Mouse (Mus musculus) urinary bladder, adult 2 months (tissue): ENCODE data around the gene Emc8. TPM values are rescaled to one million over a fixed set of nuclear protein-coding genes. Genes with fewer than 3 reads are reported as not detected.
"Not testable (repeated sequence)": the region's sequence is repeated elsewhere in the genome, so short reads cannot be mapped to it uniquely, and the experiment has no call there.

Experiments used
- DNase-seq: peaks from one replicate; pipeline ENCODE4 v3.0.0; 2022; ENCODE audit warnings: low spot score
- polyA plus RNA-seq: library from polyadenylated mRNA; depleted of rRNA; stranded (reverse); fragments of >200 nt; gene quantifications from 2 replicates; pipeline ENCODE4 v1.2.3, GENCODE M21; 2012

Gene Emc8
- polyA plus RNA-seq, 1 experiment = 57.6 TPM

DNA sequence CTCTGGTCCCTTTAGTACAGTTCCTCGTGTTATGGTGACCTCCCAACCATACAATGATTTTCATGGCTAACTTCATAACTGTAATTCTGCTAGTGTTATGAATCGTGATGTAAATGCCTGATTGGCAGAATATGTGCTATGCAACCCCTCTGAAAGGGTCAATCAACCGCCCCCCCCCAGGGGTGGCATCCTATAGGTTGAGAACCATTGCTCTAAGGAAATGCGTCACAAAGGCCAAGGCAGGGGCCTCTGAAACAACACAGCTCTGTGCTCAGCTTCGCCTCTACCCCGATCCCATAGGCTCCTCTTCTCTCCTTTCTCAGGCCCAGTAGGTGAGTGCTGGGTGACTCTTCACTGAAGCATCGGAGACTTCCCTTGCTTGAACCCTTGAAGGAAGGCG, 17.2 kb upstream of the Emc8 start:
- no peak for DNase-seq

DNA sequence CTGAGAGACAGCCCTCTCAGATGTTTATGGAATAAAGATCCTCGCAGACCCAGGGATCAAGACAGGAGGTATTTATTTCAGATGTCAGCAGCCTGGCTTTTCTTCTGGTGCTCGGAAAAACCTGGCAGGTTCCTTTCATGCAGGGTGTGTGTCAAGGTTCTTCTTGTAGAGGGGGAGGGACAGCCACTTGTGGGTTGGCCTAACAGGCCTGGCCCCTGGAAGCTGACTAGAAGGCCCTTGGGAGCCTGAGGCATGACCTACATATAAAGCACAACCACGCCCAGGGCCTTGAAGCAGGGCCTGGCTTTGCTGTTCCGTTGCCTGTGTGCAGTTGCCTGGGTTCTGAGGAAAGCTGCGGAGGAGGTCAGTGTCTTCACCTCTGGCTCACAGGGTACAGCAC, 16.7 kb upstream of the Emc8 start:
- DNase-seq = no peak

DNA sequence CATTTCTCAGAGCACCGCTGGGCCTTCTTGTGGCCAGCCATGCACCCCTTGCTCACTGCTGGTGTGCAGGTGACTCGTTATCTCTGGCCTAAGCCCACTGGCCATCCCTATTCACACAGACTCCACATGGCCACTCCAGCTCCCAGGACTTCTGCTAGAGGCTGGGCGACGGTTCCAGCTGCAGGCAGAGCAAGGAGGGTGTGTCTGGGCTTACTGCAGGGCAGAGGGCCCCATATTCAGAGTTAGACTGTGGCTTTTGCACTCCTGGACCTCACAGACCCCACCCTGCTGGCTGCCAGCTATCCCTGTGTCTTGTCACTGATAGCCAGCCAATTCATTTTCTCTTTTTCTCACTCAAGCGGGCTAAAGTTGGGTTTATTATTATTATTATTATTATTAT, 15.7 kb upstream of the Emc8 start:
- no peak for DNase-seq

DNA sequence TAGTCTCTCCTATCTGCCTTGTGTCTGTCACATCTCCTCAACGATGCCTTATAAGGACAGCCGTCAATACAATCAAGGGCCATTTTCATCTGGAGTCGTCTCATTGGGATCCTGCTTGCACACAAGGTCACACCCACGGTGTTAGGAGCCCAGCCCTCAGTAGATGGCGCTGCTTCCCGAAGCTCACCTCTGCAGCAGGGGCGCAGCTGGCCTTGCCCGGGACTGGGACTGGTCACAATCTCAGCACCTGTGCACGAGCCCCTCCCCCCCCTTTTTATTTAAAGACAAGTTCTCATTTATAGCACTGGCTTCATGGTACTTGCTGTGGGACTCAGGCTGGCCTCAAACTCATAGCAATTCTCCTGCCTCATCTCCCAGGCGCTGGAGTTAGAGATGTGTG, 15.2 kb upstream of the Emc8 start:
- peak; percentile 53 for DNase-seq

DNA sequence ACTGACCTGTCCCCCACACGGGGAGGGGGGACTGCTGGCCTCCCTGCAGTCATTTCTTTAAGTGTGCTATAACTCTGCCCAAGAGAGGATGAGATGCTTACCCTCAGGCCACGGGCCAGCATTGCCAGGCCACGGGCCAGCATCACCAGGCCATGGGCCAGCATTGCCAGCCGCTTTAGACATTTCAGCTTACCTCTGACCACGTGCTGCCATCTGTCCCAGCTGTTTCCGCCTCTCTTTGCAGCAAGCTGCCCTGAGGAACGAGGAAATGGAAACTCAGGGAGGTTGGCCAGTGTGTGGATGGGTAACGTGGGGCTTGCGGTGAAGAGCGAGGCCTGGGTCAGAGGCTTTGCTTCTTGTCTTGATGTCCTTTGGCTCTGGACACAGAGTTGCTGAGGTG, 12.7 kb upstream of the Emc8 start:
- no peak for DNase-seq

DNA sequence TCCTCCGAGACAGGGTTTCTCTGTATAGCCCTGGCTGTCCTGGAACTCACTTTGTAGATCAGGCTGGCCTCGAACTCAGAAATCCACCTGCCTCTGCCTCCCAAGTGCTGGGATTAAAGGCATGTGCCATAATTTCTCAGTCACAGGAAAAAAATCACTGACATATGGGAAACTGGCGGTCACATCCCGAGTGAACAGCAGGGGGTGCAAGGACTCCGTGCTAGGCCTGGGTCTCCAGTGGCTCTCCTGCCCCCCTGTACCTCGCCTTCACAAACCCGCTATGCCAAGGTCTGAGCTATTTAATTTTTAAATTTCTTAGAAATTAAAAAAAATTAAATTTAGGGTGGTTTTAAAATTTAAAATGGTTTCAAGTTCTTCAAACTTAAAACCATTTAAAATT, 12.0 kb upstream of the Emc8 start:
- DNase-seq = not testable (repeated sequence)

DNA sequence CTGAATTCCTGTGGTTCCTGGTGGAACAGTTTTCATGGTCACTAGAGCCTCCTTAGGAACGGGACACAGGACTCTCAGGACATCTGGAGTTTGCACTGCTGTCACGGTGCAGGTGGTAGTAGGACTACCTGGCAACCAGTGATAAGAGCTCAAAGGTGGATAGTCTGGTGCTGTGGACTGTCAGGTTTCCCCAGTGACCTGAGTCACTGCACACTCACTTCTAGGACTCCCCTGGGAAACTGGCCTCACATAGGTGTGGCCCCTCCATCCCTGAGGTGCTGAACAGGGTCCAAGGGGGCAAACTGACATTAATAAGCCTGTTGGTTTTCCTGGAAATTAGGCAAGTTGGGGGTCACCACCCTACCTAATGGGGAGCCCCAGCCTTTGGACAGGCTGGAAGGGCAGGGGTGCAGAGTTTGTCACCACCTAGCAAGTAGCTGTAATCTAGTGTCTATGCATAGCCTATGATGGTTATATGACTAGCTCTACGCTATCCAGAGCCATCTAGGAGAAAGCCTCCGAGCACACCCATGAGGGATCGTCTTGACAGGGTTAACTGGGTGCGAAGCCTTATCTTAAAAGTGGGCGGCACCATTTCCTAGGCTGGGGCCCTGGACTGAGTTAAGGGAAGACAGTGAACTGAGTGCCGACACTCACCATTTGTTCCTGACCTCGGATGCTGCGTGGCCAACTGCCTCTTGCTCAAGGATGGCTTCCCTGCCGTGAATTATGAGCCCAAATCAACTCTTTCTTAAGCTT, 11.4 kb upstream of the Emc8 start:
- DNase-seq = no peak

DNA sequence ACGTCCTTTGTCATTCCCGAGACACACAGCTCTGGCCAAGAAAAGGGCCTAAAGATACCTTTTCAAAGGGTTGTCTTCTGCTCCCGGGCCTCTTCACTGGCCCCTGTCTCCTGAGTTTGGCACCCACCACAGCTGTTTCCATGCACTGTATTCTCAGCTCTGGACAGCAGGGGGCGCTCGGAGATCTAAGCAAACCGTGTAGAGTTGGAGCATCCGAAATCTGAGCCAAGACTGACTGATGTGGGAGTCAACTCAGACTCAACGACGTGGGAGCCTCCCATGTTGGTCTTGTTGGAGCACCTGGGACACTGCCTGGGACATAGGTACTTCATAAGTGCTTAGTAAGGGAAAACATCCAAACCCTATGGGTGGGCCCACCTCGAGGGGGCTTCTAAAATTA, 10.1 kb upstream of the Emc8 start:
- DNase-seq = peak; percentile 70

DNA sequence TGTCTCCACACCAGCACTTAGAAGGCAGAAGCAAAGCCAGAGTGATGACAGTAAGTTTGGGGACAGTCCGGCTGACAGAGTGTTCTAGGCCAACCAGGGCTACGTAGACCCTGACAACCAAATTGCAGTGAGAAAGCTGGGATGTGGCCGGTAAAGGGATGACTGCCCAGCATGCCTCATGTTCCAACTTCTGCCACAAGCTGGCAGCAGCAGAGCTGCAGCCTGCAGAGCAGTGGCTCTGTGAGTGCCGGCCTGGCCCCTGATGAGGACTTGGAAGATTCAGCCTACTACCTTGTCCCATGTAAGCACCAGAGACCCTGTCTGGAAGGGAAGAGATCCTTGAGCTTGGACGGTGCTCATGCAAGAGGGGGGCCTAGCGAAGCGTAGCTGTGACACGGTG, 7.3 kb upstream of the Emc8 start:
- DNase-seq = no peak

DNA sequence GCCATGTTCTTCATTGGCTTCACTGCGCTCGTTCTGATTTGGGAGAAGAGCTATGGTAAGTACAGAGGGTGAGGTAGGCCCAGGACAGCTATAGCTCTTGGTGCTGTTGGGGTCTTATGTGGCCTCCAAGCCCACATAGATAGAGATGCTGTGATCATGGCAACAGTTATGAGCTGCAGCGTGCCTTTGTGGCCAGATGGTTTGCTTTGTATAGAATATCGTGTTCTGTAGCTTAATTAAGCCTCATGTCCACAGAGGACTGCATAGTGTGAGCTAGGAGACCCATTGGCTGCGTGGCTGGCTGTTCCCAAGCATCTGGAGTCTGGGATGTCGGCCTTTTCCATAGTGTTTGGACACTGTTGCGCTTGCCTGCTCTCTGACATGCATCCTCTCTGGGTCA, 4.9 kb upstream of the Emc8 start:
- DNase-seq = no peak

DNA sequence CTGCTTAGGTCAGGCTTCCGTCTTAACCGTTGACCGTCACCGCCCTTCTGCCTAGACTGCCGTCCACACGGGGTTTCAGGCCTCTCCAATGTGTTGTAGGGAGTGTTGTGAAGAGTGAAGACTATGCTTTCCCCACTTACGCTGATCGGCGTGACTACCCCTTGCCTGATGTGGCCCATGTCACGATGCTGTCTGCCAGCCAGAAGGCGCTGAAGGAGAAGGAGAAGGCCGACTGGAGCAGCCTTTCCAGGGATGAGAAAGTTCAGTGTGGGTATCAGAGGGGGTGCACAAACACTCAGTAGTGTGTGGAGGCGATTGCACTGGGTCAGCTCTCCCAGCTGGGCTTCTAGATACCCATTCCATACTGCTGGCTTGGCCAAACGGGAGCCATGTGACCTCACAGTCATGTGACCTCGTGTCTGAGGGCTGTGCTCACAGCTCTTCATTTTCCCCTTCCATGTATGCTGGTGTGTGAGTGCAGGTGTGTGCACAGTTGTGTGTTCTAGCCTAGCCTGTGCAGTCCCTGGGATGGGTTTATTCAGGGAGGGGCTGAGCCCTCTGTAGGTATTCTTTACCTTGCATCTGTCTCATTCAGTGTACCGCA, 4.4 kb upstream of the Emc8 start:
- DNase-seq = no peak

DNA sequence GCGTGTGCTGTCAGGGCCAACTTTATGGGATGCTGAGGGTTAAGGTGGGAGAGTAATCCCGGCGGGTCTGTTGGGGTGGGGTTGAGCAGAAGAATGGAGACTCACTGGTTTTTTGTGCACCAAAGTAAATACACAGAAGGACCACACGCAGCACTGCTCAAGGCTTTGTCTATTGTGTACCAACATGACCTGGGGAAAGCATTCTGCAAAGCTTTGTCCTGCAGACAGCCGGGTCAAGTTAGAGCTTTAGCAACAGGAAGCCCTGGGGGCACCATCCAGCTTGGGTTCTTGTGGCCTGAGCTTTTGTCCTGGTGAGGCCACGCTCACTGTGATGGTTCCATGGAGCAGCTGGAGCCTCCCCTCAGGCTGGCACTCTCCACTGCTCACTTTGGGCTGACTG, 3.4 kb upstream of the Emc8 start:
- no peak for DNase-seq

DNA sequence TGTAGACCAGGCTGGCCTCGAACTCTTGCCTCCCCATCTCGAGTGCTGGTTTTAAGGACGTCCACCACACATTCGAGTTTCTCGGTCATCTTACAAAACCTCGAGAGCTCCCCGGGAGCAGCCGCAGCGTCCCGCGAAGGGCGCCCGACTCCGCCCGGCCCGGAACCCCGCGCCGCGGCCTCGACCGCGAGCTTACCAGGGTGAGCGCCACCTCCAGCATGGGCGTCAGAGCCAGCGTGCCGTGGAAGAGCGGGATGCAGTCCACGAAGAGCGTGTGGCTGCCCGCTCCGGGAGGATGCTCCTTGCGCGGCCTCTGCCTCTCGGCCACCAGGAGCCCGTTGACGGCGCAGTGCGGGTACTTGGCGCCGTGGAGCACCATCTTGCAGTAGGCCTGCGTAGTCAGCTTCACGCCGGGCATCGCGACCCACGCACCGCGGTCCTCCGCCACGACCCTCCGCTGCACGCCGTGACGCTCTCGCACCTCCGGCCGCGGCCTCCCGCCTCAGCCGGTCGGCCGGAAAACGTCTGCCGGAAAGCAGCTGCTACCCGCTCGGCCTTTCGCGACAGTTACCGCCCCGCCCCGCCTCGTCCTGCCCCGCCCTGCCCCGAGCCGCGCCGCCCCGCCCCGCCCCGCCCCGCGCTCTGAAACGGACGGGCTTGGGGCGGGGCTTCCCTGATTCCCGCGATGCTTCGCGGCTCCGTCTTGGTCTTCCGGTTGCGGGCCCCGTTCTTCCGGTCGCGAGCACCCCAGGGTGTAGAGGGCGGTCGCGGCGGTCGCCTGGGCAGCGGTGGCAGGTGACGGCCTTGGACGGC, 606 bp downstream of the Emc8 start, which contains the start of the genes Gm27021 and Cox4i1:
Gene Gm27021 (minus strand): TSS at position 519 of the 813 bp plus-strand sequence.
Gene Cox4i1 (plus strand): TSS at position 662 of the 813 bp plus-strand sequence.
- peak; percentile 83 for DNase-seq

DNA sequence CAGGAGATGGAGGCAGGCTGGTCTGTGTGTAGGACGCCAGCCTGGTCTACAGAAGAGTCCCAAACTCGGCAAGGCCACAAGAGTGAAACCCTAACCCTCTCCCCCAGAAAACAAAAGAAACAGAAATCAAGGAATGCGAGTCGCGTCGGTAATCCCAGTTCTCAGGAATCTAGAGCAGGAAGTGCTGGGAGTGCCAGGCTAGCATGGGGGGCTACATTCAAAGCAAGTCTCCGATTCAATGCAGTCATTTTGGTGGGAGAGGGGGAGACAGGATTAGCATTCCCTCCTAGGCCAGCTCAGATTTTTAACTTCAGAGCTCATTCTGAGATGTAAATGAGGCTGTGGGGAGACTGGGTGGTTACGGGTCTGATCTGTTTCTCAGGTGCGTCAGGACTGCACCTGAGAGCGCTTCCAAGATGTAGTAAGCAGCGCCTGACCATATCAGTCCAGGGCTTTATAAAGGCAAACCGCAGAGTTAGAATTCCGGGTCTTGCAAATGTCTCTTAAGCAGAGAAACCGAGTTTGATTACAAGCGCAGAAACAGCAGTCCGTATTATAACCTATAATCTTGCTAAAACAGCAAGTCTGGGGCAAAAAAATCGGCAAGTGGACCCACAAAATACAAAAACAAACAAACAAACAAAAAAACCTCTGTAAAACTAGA, 1.4 kb downstream of the Emc8 start:
- no peak for DNase-seq

DNA sequence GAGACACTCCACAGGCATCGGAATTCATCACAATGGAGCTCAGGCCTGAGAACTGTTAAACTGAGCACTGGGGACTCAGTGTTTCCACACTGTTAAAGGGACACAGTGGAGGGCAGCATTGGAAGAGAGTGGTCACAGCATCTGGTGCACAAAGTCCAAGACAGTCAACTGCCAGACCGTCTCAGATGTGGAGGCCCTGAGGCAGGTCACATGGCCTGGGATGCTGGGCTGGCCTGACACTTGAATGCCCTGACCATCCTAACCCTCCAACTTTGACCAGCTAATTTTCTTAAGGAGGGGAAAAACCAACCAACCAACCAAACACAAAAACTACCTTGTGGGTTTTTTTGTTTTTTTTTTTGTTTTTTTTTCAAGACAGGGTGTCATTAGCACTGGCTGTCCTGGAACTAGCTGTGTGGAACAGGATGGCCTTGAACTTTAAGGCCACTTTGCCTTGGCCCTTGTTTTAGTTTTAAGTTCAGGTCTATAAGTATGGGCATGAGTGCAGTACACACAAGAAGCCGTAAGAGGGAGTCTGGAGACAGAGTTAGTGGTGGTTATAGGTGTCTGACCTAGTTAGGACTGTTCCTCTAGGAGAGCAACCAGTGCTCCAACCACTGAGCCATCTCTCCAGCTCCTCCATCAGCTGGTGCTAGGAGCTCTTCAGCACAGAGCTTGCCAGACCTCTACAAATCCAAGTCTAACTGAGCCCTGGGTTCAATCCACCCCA, 2.5 kb downstream of the Emc8 start:
- DNase-seq = no peak

DNA sequence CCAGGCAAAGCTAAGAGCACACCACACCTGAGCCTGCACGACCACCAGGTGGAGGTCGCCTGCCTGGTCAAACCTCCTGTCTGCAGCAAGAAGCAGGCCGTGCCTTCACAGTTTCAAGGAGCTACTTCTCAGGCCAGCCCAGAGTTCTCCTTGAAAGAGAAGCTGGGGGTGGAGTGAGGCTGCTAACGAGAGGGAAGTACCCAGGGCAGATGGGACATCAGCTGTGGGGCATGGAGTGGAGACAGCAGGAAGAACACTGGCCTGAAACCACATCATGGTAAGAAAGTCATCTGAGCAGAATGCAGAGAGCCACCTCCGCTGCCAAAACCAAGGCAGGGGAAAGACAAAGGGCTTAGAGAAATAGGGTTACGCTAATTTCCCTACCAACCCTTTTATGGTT, 3.8 kb downstream of the Emc8 start:
- no peak for DNase-seq

DNA sequence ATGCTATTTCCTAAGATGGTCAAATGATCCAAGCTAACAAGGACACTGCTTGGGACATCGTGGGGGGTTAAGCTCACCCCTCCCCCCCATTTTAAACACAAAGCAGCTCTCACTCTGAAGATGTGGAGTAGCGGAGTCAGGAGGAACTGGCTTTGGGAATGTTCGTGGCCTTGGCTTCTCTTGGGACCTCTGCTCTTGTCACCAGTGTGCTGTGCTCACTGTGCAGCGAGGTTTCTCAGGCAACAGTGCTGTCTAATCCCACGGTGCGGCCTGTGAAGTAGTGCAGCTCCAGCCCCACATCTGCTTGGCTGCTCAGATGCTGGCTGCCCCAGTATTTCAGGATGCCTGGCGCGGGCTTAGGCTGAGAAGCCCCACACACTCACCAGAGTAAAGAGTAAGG, 11.0 kb downstream of the Emc8 start:
- DNase-seq = no peak

DNA sequence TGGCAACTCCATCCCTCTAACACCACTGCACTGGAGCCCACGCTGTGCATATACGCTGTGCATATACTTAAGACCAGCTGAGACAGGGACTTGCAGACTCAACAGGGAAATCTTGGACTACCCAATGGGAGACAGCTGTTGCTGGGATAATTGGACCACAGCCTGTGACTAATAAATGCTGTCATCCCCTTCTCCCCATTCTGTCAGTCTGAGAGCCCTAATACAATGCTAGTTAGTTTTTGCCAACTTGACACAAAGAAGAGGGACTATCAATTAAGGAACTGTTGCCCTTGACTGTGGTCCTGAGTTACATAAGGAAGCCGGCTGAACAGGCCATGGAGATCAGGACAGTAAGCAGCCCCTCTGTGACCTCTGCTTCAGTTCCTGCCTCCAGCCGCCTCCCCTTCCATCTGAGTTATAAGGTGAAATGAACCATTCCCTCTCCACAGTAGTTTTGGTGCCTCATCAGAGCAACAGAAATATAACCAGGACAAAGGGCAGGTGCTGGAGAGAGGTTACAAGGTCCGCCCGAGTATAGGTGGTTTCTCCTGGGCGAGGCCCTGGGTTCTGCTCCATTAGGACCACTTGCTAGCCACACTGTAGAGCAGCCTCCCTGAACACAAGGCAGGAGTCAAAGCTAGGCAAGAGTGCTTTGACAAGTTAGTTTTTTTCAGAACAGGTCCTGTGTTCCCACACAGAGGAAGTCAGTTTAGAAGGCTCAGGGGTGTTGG, 11.9 kb downstream of the Emc8 start:
- DNase-seq = no peak

DNA sequence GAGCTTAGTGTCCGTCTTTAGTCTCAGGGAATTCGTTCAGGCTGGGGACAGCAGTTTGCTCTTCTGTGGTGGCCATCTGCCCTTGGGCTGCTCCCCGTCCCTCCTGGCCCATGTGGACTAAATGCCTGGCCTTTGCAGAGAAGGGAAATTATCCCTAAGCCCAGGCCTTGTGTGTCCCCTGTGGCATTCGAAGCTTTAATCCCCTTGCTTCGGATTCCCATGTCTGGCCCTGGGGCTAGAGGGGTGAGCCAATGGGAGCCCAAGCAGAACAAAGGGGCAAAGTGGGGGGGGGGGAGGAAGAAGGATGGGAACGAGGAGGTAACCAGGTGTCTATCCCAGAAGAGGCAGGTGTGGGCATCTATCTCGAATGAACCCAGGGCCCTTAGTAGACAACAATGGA, 20.8 kb downstream of the Emc8 start, which contains the start of gene 1190005I06Rik:
Gene 1190005I06Rik (minus strand): TSS at position 101 of the 400 bp plus-strand sequence.
- DNase-seq = no peak

DNA sequence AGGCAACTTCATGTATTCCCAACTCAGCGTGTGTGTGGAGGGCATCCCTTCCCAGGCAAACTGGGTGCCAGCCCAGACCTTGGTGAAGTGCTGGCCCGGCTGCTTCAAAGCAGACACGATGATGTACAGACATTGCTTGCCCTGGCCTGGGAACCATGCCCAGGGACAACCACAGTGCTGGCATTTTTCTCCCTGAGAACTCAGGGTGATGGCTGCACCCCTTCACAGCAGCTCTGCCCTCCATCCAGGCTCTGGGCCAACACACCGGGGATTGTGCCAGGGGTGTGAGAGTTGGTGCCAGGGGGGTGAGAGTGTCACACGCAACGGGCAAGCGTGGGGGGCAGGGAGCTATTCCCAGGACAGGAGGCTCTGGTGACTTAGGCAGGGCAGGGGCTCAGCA, 23.7 kb downstream of the Emc8 start:
- DNase-seq = peak; percentile 52
